Mouse (Mus musculus) forebrain, postnatal 0 days (tissue): Measurements from ENCODE around the gene Cutc. TPM values are rescaled to one million over a fixed set of nuclear protein-coding genes. Genes with fewer than 3 reads are reported as not detected.

Experiments used
- ATAC-seq: fragments of 200-750 bp; cut with Nextera tagmentation; 2 replicates; pipeline ENCODE4 v1.8.0; 2017; ENCODE audit warnings: mild to moderate bottlenecking, moderate library complexity
- DNase-seq: peaks from one replicate; pipeline ENCODE4 v3.0.0-alpha.2; 2015
- H3K27ac ChIP-seq: fragments of 300-500 bp; sonication (generic); 2 replicates; pipeline ENCODE4 v1.5.1; 2014; ENCODE audit warnings: low read depth, mild to moderate bottlenecking, antibody characterized with exemption, low read length, moderate library complexity, mixed read lengths
- H3K27me3 ChIP-seq: fragments of 300-500 bp; sonication (generic); 2 replicates; pipeline ENCODE4 v1.6.1; 2014; ENCODE audit warnings: mild to moderate bottlenecking, low read length, mixed read lengths; ENCODE audit not compliant: insufficient read depth
- H3K36me3 ChIP-seq: fragments of 300-500 bp; sonication (generic); 2 replicates; pipeline ENCODE4 v1.6.1; 2014; ENCODE audit warnings: mild to moderate bottlenecking, moderate library complexity; ENCODE audit not compliant: insufficient read depth
- H3K4me1 ChIP-seq: fragments of 300-500 bp; sonication (generic); 2 replicates; pipeline ENCODE4 v1.6.1; 2014; ENCODE audit warnings: antibody characterized with exemption; ENCODE audit not compliant: insufficient read depth
- H3K4me2 ChIP-seq: fragments of 300-500 bp; sonication (generic); 2 replicates; pipeline ENCODE4 v1.6.1; 2014; ENCODE audit warnings: low read depth, mild to moderate bottlenecking, moderate library complexity
- H3K4me3 ChIP-seq: fragments of 300-500 bp; sonication (generic); 2 replicates; pipeline ENCODE4 v1.5.1; 2014; ENCODE audit warnings: low read depth, low read length, mixed read lengths
- H3K9ac ChIP-seq: fragments of 300-500 bp; sonication (generic); 2 replicates; pipeline ENCODE4 v1.6.1; 2014; ENCODE audit warnings: mild to moderate bottlenecking
- H3K9me3 ChIP-seq: fragments of 300-500 bp; sonication (generic); 2 replicates; pipeline ENCODE4 v1.6.1; 2016; ENCODE audit warnings: low read length
- CTCF ChIP-seq: sonication (generic); IDR thresholded peaks from 2 replicates; pipeline ENCODE4 v1.5.1; 2016; ENCODE audit warnings: antibody characterized with exemption, control low read depth, low read depth
- WGBS: fragments of 180-500 bp; shearing (Covaris S2); extraction: QIAGEN DNeasy Blood & Tissue Kit; methylation state at CpG from one replicate; pipeline ENCODE4 v1.1.7; 2014; 5-methylcytosine and 5-hydroxymethylcytosine counted together
- polyA plus RNA-seq: library from polyadenylated mRNA; unstranded; fragments of >200 nt; fragmentation: Nextera tagmentation; extraction: Ambion mirVana; gene quantifications from 2 replicates; pipeline ENCODE4 v1.2.1, GENCODE M21; 2015
- total RNA-seq: library from RNA; depleted of rRNA; stranded (reverse); fragments of >200 nt; gene quantifications from 2 replicates; pipeline ENCODE4 v1.2.3, GENCODE M21; 2014

Gene Cutc
- total and polyA plus RNA-seq, 2 experiments from 2014 or later: 3.1 to 7.4 TPM

GRCm38 (mm10) chr19:43750008-43750407 is 2.8 kb upstream of the Cutc start:
- Histone ChIP-seq H3K4me1 (peaks cover 8% of the 10 kb centered on the region; the same call in 1 of the 2 replicates), H3K9me3 (no peaks in the 10 kb centered on the region), H3K36me3 (peaks cover 49% of the 10 kb centered on the region), H3K9ac (no peak overlapping the region), H3K27me3 (no peaks in the 10 kb centered on the region), H3K4me2 (no peak overlapping the region), H3K4me3 (no peak overlapping the region), H3K27ac (no peak overlapping the region)
- 95% methylated on average over 2 of the region's 2 CpGs for WGBS
- no peak for TF ChIP-seq CTCF
- DNase-seq: no peak
- ATAC-seq: no peak

GRCm38 (mm10) chr19:43753226-43753835 is 535 bp downstream of the Cutc start:
- peaks cover 8% of the 10 kb centered on the region; the same call in 1 of the 2 replicates for H3K4me1 ChIP-seq
- WGBS: under 1% methylated on average over 24 of the region's 24 CpGs
- peak overlapping the region; percentile 73 for H3K9ac ChIP-seq
- DNase-seq (no peak), ATAC-seq (peak; percentile 84)
- peaks cover 17% of the 10 kb centered on the region for H3K36me3 ChIP-seq
- peak; percentile 75 for TF ChIP-seq CTCF
- H3K4me2 ChIP-seq: peak overlapping the region; percentile 54
- H3K9me3 ChIP-seq: no peaks in the 10 kb centered on the region
- H3K4me3 ChIP-seq: peak overlapping the region; percentile 49
- H3K27me3 ChIP-seq: no peaks in the 10 kb centered on the region
- peak overlapping the region; percentile 85 for H3K27ac ChIP-seq

GRCm38 (mm10) chr19:43754237-43754636 is 1.4 kb downstream of the Cutc start:
- Histone ChIP-seq H3K36me3 (peaks cover 10% of the 10 kb centered on the region; the same call in 1 of the 2 replicates), H3K4me3 (no peak overlapping the region), H3K9ac (no peak overlapping the region), H3K4me2 (no peak overlapping the region), H3K27me3 (no peaks in the 10 kb centered on the region), H3K9me3 (no peaks in the 10 kb centered on the region), H3K4me1 (peaks cover 8% of the 10 kb centered on the region; the same call in 1 of the 2 replicates), H3K27ac (no peak overlapping the region)
- DNase-seq (no peak), ATAC-seq (no peak)
- 72% methylated on average over 2 of the region's 2 CpGs for WGBS
- TF ChIP-seq CTCF: no peak

- Histone ChIP-seq H3K9ac (no peak overlapping the region), H3K27ac (no peak overlapping the region), H3K36me3 (peaks cover 8% of the 10 kb centered on the region; the same call in 1 of the 2 replicates), H3K27me3 (no peaks in the 10 kb centered on the region), H3K4me3 (no peak overlapping the region), H3K9me3 (no peaks in the 10 kb centered on the region), H3K4me1 (peaks cover 8% of the 10 kb centered on the region; the same call in 1 of the 2 replicates), H3K4me2 (no peak overlapping the region)
- no peak for ATAC-seq
- no peak for TF ChIP-seq CTCF
- WGBS: 73% methylated on average over 2 of the region's 2 CpGs
- DNase-seq: no peak
Observed at GRCm38 (mm10) chr19:43754872-43755271, 2.1 kb downstream of the Cutc start.

DNA sequence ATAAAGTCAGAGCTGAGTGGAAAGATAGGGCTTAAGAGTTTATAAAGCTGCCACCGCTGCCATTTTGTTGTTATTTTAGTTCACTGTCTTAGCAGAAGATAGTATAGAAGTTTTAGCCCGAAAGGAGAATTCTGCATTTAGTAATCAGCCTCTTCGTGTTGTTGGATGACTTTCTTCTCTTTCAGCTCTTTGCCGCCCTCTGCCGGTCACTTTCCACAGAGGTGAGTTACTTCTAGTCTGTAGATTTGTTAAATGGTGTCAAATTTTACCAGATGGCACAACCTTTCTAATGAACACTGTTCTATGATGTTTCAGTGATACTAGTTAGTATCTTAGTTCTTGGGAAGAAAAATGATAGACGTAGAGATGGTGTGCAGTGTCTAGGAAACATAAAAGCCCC is 7.7 kb downstream of the Cutc start:
- no peak overlapping the region for H3K27ac ChIP-seq
- DNase-seq (peak; percentile 62), ATAC-seq (no peak)
- H3K27me3 ChIP-seq: no peaks in the 10 kb centered on the region
- H3K4me1 ChIP-seq: no peaks in the 10 kb centered on the region
- H3K9ac ChIP-seq: no peak overlapping the region
- H3K4me2 ChIP-seq: no peak overlapping the region
- no peaks in the 10 kb centered on the region for H3K36me3 ChIP-seq
- 19% methylated on average over 6 of the region's 6 CpGs for WGBS
- TF ChIP-seq CTCF: peak; percentile 68
- H3K9me3 ChIP-seq: no peaks in the 10 kb centered on the region
- no peak overlapping the region for H3K4me3 ChIP-seq

DNA sequence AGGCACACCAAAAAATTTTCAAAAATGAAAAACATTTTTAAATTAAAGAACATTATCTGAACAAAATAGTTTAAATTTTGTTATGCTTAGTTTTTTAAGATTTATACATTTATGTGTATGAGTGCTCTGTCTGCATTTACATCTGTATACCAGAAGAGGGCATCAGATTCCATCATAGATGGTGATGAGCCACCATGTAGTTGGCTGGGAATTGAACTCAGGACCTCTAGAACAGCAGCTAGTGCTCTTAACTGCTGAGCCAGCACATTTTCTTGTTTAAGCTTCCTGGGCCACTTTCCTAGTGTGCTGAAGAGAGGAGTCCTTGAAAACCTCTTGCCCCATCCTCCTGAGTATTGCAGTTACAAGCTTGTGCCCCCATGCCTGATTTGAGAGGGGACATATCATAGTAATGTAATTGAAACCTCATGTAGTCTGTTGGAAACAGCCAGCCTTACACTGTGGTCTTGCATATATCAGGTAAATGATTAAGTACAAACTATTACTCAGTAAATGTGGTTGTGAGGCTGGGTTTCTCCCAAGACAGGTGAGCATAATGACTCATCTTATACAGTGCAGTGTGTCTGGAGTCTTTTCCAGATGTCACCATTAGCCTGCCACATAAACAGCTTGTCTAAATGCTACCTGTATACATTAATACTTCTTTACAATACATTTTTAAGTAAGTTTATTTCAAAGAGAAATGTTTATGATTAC is 8.9 kb downstream of the Cutc start:
- no peaks in the 10 kb centered on the region for H3K36me3 ChIP-seq
- H3K4me1 ChIP-seq: no peaks in the 10 kb centered on the region
- DNase-seq (no peak), ATAC-seq (no peak)
- no peak overlapping the region for H3K9ac ChIP-seq
- H3K27ac ChIP-seq: no peak overlapping the region
- no peak overlapping the region for H3K4me2 ChIP-seq
- no peaks in the 10 kb centered on the region for H3K27me3 ChIP-seq
- no peak overlapping the region for H3K4me3 ChIP-seq
- no peaks in the 10 kb centered on the region for H3K9me3 ChIP-seq
- no peak for TF ChIP-seq CTCF

DNA sequence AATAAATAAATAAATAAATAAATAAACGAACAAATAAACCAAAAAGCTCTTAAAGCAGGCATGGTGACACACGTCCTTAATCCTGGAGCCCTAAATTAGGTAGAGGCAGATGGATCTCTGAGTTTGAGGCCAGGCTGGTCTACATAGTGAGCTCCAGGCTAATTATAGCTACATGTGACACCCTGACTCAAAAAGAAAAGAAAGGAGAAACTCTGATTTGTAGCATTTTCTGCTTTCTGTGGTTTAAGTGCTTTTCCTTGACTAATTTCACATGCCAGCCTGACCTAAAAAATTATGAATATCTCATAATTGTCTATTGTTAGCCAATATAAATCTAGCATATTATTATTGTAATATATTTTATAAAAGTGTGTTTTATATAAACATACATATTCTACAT is 9.6 kb downstream of the Cutc start:
- Histone ChIP-seq H3K9ac (no peak overlapping the region), H3K9me3 (no peaks in the 10 kb centered on the region), H3K4me1 (no peaks in the 10 kb centered on the region), H3K27ac (no peak overlapping the region), H3K4me2 (no peak overlapping the region), H3K36me3 (no peaks in the 10 kb centered on the region), H3K4me3 (no peak overlapping the region), H3K27me3 (no peaks in the 10 kb centered on the region)
- 77% methylated on average over 2 of the region's 2 CpGs for WGBS
- TF ChIP-seq CTCF: no peak
- ATAC-seq (no peak), DNase-seq (no peak)
